Mouse (Mus musculus): ENCODE measurements at regions not wholly inside any gene's neighbourhood (a gene's known extent, or its start where the extent isn't known, plus 50 kb on each side); places are given as distances from the start of the nearest gene placed in this dataset.

GRCm38 (mm10) chr5:119487184-119487583 is 183.3 kb upstream of the Tbx3 start:
- no peak for TF ChIP-seq CTCF (IDR thresholded peaks at IDR 0.05; ENCODE audit: control insufficient read depth, insufficient read depth, insufficient replicate concordance, low read depth, low read length)
- no peak for TF ChIP-seq POLR2A (IDR thresholded peaks at IDR 0.05; ENCODE audit: control insufficient read depth, low read depth, low read length)
